Mouse (Mus musculus): Measurements from ENCODE around the gene Ralgps1. TPM values are rescaled to one million over a fixed set of nuclear protein-coding genes. Genes with fewer than 3 reads are reported as not detected.
"Not testable (repeated sequence)": the region's sequence is repeated elsewhere in the genome, so short reads cannot be mapped to it uniquely, and the experiment has no call there.

Gene Ralgps1
- polyA plus RNA-seq, 1 experiment from 2014 or later = 1.8 TPM

GRCm38 (mm10) chr2:33100536-33100935 is 270.8 kb downstream of the Ralgps1 start:
- Histone ChIP-seq H3K4me2 (replicated peaks; ENCODE audit: low read depth, low read length) (no peak overlapping the region), H3K4me3 (ENCODE audit: low read depth, low read length) (no peak overlapping the region), H3K27me3 (replicated peaks; ENCODE audit: insufficient read depth, low read length) (no peaks in the 10 kb centered on the region), H3K9me3 (ENCODE audit: low read length) (no peaks in the 10 kb centered on the region), H3K36me3 (ENCODE audit: insufficient read depth, low read length) (no peaks in the 10 kb centered on the region), H3K9ac (replicated peaks; ENCODE audit: low read depth) (no peak overlapping the region), H3K4me1 (ENCODE audit: insufficient read depth, low read depth, low read length) (no peaks in the 10 kb centered on the region), H3K27ac (ENCODE audit: low read length) (no peak overlapping the region)
- TF ChIP-seq CTCF (IDR thresholded peaks at IDR 0.05) = no peak
- TF ChIP-seq EP300 (IDR thresholded peaks at IDR 0.05) = no peak
- ATAC-seq (no peak), DNase-seq (ENCODE audit: low spot score) (no peak)
- WGBS = 78% methylated on average over 8 of the region's 8 CpGs

DNA sequence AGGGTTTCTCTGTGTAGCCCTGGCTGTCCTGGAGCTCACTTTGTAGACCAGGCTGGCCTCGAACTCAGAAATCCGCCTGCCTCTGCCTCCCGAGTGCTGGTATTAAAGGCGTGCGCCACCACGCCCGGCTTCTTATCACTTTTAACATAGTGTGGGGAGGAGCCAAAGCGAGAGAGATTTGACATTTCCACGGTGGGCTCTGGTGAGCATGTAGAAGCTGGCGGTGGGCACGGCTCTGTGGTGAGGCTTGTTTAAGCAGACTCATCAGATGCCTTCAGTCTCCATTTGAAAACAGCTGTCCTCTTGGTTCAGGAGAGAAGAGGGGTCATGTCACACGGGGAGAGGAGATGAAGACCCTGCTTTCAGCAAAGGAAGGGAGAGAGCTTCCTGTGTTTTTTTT is 274.0 kb downstream of the Ralgps1 start:
- H3K27me3 ChIP-seq (replicated peaks; ENCODE audit: insufficient read depth, low read length); ATAC-seq; H3K27ac ChIP-seq (ENCODE audit: low read length); H3K36me3 ChIP-seq (ENCODE audit: insufficient read depth, low read length); DNase-seq (ENCODE audit: low spot score); H3K9ac ChIP-seq (replicated peaks; ENCODE audit: low read depth); H3K4me2 ChIP-seq (replicated peaks; ENCODE audit: low read depth, low read length); H3K4me1 ChIP-seq (ENCODE audit: insufficient read depth, low read depth, low read length); H3K9me3 ChIP-seq (ENCODE audit: low read length); H3K4me3 ChIP-seq (ENCODE audit: low read depth, low read length): not testable (repeated sequence)
- 84% methylated on average over 12 of the region's 12 CpGs for WGBS

GRCm38 (mm10) chr2:33095221-33095671 is 276.0 kb downstream of the Ralgps1 start:
- peak; percentile 11 for DNase-seq (ENCODE audit: low spot score)
- H3K27ac ChIP-seq (ENCODE audit: low read length) = no peak overlapping the region

DNA sequence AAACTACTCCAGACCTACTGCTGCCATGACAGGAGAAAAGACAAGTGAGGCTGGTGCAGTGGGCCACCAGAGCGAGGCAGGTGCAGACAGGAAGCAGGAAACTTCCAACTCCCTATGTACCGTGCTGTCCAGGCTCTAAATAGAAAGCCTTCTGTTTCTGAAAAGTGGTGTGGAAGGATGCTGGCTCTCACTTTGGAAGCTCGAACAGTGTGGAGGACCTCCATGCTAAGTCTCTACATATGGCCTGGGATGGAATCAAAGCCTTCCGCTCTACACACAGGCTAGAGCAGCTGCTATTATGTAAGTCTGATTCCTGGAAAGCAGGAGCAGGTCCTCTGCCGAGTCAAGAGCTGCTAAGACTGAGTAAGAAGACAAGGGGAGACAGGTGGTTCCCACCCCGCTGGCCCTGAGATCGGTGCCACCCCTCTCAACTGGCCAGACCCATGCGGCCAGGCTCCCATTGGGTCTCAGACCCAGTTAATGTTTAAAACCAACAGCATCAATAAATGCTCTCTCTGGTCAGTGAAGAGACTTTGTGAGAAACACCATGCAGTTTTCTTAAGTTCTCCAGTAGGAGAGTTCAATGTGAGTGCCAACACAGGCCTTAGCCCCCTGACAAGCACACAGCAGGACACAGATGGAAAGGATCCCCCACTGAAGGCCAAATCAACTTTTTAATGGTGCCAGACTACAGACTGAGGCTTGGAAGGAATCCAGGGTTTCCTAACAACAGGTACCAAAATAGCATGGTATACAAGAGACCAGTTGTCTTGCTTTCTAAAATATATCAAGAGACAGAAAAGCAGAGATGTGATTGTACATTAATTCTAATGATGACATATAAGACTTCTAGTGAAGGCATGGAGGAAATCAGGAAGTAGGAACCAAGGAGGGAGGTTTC is 280.4 kb downstream of the Ralgps1 start:
- no peaks in the 10 kb centered on the region for H3K36me3 ChIP-seq (ENCODE audit: insufficient read depth, low read length)
- 80% methylated on average over 8 of the region's 8 CpGs for WGBS
- H3K4me3 ChIP-seq (ENCODE audit: low read depth, low read length) = no peak overlapping the region
- no peaks in the 10 kb centered on the region for H3K9me3 ChIP-seq (ENCODE audit: low read length)
- H3K27me3 ChIP-seq (replicated peaks; ENCODE audit: insufficient read depth, low read length) = no peaks in the 10 kb centered on the region
- TF ChIP-seq CTCF (IDR thresholded peaks at IDR 0.05) = no peak
- no peak for TF ChIP-seq EP300 (IDR thresholded peaks at IDR 0.05)
- no peak for ATAC-seq
- no peak for DNase-seq (ENCODE audit: low spot score)
- 0 out of 2 replicates have a peak, but pooled peaks cover 6% of the 10 kb centered on the region for H3K4me1 ChIP-seq (ENCODE audit: insufficient read depth, low read depth, low read length)
- H3K27ac ChIP-seq (ENCODE audit: low read length) = no peak overlapping the region
- no peak overlapping the region for H3K4me2 ChIP-seq (replicated peaks; ENCODE audit: low read depth, low read length)
- H3K9ac ChIP-seq (replicated peaks; ENCODE audit: low read depth) = no peak overlapping the region

More at GRCm38 (mm10) chr2:33095221-33095671, 276.0 kb downstream of the Ralgps1 start:
- TF ChIP-seq CTCF (IDR thresholded peaks at IDR 0.05) (no peak), EP300 (IDR thresholded peaks at IDR 0.05) (no peak)
- ATAC-seq = no peak
- no peaks in the 10 kb centered on the region for H3K27me3 ChIP-seq (replicated peaks; ENCODE audit: insufficient read depth, low read length)
- H3K36me3 ChIP-seq (ENCODE audit: insufficient read depth, low read length) = no peaks in the 10 kb centered on the region
- no peak overlapping the region for H3K4me2 ChIP-seq (replicated peaks; ENCODE audit: low read depth, low read length)
- WGBS = 48% methylated on average over 10 of the region's 10 CpGs
- 0 out of 2 replicates have a peak, but pooled peaks cover 6% of the 10 kb centered on the region for H3K4me1 ChIP-seq (ENCODE audit: insufficient read depth, low read depth, low read length)
- H3K9ac ChIP-seq (replicated peaks; ENCODE audit: low read depth) = no peak overlapping the region
- H3K4me3 ChIP-seq (ENCODE audit: low read depth, low read length) = no peak overlapping the region
- no peaks in the 10 kb centered on the region for H3K9me3 ChIP-seq (ENCODE audit: low read length)

- not testable (repeated sequence) for H3K9ac ChIP-seq (replicated peaks; ENCODE audit: low read depth); H3K4me1 ChIP-seq (ENCODE audit: insufficient read depth, low read depth, low read length); H3K4me2 ChIP-seq (replicated peaks; ENCODE audit: low read depth, low read length); H3K9me3 ChIP-seq (ENCODE audit: low read length); H3K36me3 ChIP-seq (ENCODE audit: insufficient read depth, low read length); H3K27me3 ChIP-seq (replicated peaks; ENCODE audit: insufficient read depth, low read length); DNase-seq (ENCODE audit: low spot score); H3K27ac ChIP-seq (ENCODE audit: low read length); H3K4me3 ChIP-seq (ENCODE audit: low read depth, low read length); ATAC-seq
- WGBS = 82% methylated on average over 1 of the region's 1 CpGs
Observed at GRCm38 (mm10) chr2:33090033-33090400, 281.3 kb downstream of the Ralgps1 start.

- Histone ChIP-seq H3K9me3 (ENCODE audit: low read length) (no peaks in the 10 kb centered on the region), H3K4me3 (ENCODE audit: low read depth, low read length) (no peak overlapping the region), H3K4me2 (replicated peaks; ENCODE audit: low read depth, low read length) (no peak overlapping the region), H3K27ac (ENCODE audit: low read length) (no peak overlapping the region), H3K27me3 (replicated peaks; ENCODE audit: insufficient read depth, low read length) (no peaks in the 10 kb centered on the region), H3K4me1 (ENCODE audit: insufficient read depth, low read depth, low read length) (no peaks in the 10 kb centered on the region), H3K36me3 (ENCODE audit: insufficient read depth, low read length) (no peaks in the 10 kb centered on the region), H3K9ac (replicated peaks; ENCODE audit: low read depth) (no peak overlapping the region)
- ATAC-seq (no peak), DNase-seq (ENCODE audit: low spot score) (no peak)
- 91% methylated on average over 5 of the region's 5 CpGs for whole genome bisulfite sequencing
- TF ChIP-seq EP300 (IDR thresholded peaks at IDR 0.05) = no peak
- TF ChIP-seq CTCF (IDR thresholded peaks at IDR 0.05) = no peak
Observed at GRCm38 (mm10) chr2:33089356-33090032, 281.8 kb downstream of the Ralgps1 start.
